Mouse (Mus musculus): ENCODE measurements around the gene Palm2.

GRCm38 (mm10) chr4:57618743-57619142 is 184.7 kb downstream of the Palm2 start:
- no peak for TF ChIP-seq CTCF (conservative IDR thresholded peaks at IDR 0.05; ENCODE audit: low read length)
- TF ChIP-seq POU5F1 (IDR thresholded peaks at IDR 0.05; ENCODE audit: borderline replicate concordance, low read length), result no peak
- TF ChIP-seq NANOG (IDR thresholded peaks at IDR 0.05; ENCODE audit: borderline replicate concordance, low read length), result no peak

Measured in E14TG2a.4 (cell line).